Mouse (Mus musculus): Measurements from ENCODE around the gene Praf2. TPM values are rescaled to one million over a fixed set of nuclear protein-coding genes. Genes with fewer than 3 reads are reported as not detected.
"Not testable (repeated sequence)": the region's sequence is repeated elsewhere in the genome, so short reads cannot be mapped to it uniquely, and the experiment has no call there.

The Praf2 gene
- polyA plus RNA-seq, 1 experiment from 2014 or later, result 134 TPM

GRCm38 (mm10) chrX:7741103-7741502, 12.9 kb downstream of the Praf2 start:
- Histone ChIP-seq H3K36me3 (0 out of 2 replicates have a peak, but pooled peaks cover 12% of the 10 kb centered on the region), H3K27ac (replicated peaks) (no peak overlapping the region), H3K27me3 (no peaks in the 10 kb centered on the region), H3K4me1 (replicated peaks) (no peaks in the 10 kb centered on the region), H3K9ac (no peak overlapping the region), H3K4me2 (no peak overlapping the region), H3K9me3 (no peaks in the 10 kb centered on the region), H3K4me3 (no peak overlapping the region)
- ATAC-seq (ENCODE audit: low read depth), result no peak
- 81% methylated on average over 5 of the region's 5 CpGs for WGBS

GRCm38 (mm10) chrX:7743470-7743869, 15.2 kb downstream of the Praf2 start:
- WGBS, result 62% methylated on average over 5 of the region's 5 CpGs
- ATAC-seq (ENCODE audit: low read depth), result no peak
- Histone ChIP-seq H3K4me1 (replicated peaks) (0 out of 2 replicates have a peak, but pooled peaks cover 3% of the 10 kb centered on the region), H3K4me2 (no peak overlapping the region), H3K36me3 (no peaks in the 10 kb centered on the region), H3K27ac (replicated peaks) (no peak overlapping the region), H3K27me3 (no peaks in the 10 kb centered on the region), H3K4me3 (no peak overlapping the region), H3K9me3 (no peaks in the 10 kb centered on the region), H3K9ac (no peak overlapping the region)

GRCm38 (mm10) chrX:7744940-7745339, 16.7 kb downstream of the Praf2 start:
- H3K9ac ChIP-seq, result no peak overlapping the region
- ATAC-seq (ENCODE audit: low read depth), result no peak
- H3K4me3 ChIP-seq, result no peak overlapping the region
- H3K4me1 ChIP-seq (replicated peaks), result peaks cover 12% of the 10 kb centered on the region
- H3K27me3 ChIP-seq, result no peaks in the 10 kb centered on the region
- H3K4me2 ChIP-seq, result no peak overlapping the region
- no peaks in the 10 kb centered on the region for H3K9me3 ChIP-seq
- H3K27ac ChIP-seq (replicated peaks), result no peak overlapping the region
- no peaks in the 10 kb centered on the region for H3K36me3 ChIP-seq
- 73% methylated on average over 1 of the region's 1 CpGs for WGBS

- H3K4me1 ChIP-seq (replicated peaks), result peaks cover 14% of the 10 kb centered on the region
- ATAC-seq (ENCODE audit: low read depth), result no peak
- no peak overlapping the region for H3K4me2 ChIP-seq
- H3K4me3 ChIP-seq, result no peak overlapping the region
- H3K9ac ChIP-seq, result no peak overlapping the region
- H3K27ac ChIP-seq (replicated peaks), result no peak overlapping the region
- H3K9me3 ChIP-seq, result no peaks in the 10 kb centered on the region
- 95% methylated on average over 8 of the region's 8 CpGs for WGBS
- H3K36me3 ChIP-seq, result no peaks in the 10 kb centered on the region
- H3K27me3 ChIP-seq, result no peaks in the 10 kb centered on the region
Measured at GRCm38 (mm10) chrX:7745429-7745828, 17.2 kb downstream of the Praf2 start.

GRCm38 (mm10) chrX:7750432-7751116, 22.3 kb downstream of the Praf2 start, which contains the start of gene Ccdc120:
Gene Ccdc120, minus strand, starts transcription at chrX:7750905.
- Histone ChIP-seq H3K9me3 (no peaks in the 10 kb centered on the region), H3K4me3 (peak within 1 kb of the TSS; percentile 62), H3K4me1 (replicated peaks) (peaks cover 14% of the 10 kb centered on the region), H3K27me3 (no peaks in the 10 kb centered on the region), H3K27ac (replicated peaks) (peak within 1 kb of the TSS; percentile 56; the same call in 1 of the 2 replicates), H3K4me2 (peak within 1 kb of the TSS; percentile 59), H3K36me3 (no peaks in the 10 kb centered on the region), H3K9ac (peak within 1 kb of the TSS; percentile 76)
- peak; percentile 93 for ATAC-seq (ENCODE audit: low read depth)
- WGBS, result 10% methylated on average over 46 of the region's 56 CpGs

- not testable (repeated sequence) for H3K9ac ChIP-seq; H3K36me3 ChIP-seq; H3K4me1 ChIP-seq (replicated peaks); H3K27me3 ChIP-seq; H3K4me2 ChIP-seq; H3K4me3 ChIP-seq; H3K27ac ChIP-seq (replicated peaks); ATAC-seq (ENCODE audit: low read depth); H3K9me3 ChIP-seq
- 15% methylated on average over 3 of the region's 3 CpGs for whole genome bisulfite sequencing
Measured at GRCm38 (mm10) chrX:7753627-7754026, 25.4 kb downstream of the Praf2 start.

GRCm38 (mm10) chrX:7762137-7762920, 34.1 kb downstream of the Praf2 start, which contains the start of gene Tfe3:
Gene Tfe3, plus strand, starts transcription at chrX:7762560.
- H3K27me3 ChIP-seq, result no peaks in the 10 kb centered on the region

GRCm38 (mm10) chrX:7762921-7763197, 34.6 kb downstream of the Praf2 start:
- Histone ChIP-seq H3K9me3 (no peaks in the 10 kb centered on the region), H3K27ac (replicated peaks) (peak overlapping the region; percentile 64), H3K4me2 (peak overlapping the region; percentile 68), H3K9ac (peak overlapping the region; percentile 75), H3K36me3 (peaks cover 7% of the 10 kb centered on the region; the same call in 1 of the 2 replicates), H3K4me1 (replicated peaks) (peaks cover 28% of the 10 kb centered on the region), H3K27me3 (no peaks in the 10 kb centered on the region), H3K4me3 (peak overlapping the region; percentile 62)
- WGBS, result 20% methylated on average over 21 of the region's 21 CpGs
- ATAC-seq (ENCODE audit: low read depth), result no peak; the same call in 1 of the 2 replicates

More at GRCm38 (mm10) chrX:7762137-7762920, 34.1 kb downstream of the Praf2 start, which contains the start of gene Tfe3:
- Histone ChIP-seq H3K4me2 (peak within 1 kb of the TSS; percentile 68), H3K27ac (replicated peaks) (peak within 1 kb of the TSS; percentile 64), H3K9me3 (no peaks in the 10 kb centered on the region), H3K9ac (peak within 1 kb of the TSS; percentile 75), H3K4me1 (replicated peaks) (peaks cover 28% of the 10 kb centered on the region), H3K36me3 (0 out of 2 replicates have a peak, but pooled peaks cover 1% of the 10 kb centered on the region), H3K4me3 (peak within 1 kb of the TSS; percentile 62)
- peak; percentile 95 for ATAC-seq (ENCODE audit: low read depth)
- WGBS, result 12% methylated on average over 34 of the region's 38 CpGs

- H3K9ac ChIP-seq, result peak overlapping the region; percentile 75
- peaks cover 16% of the 10 kb centered on the region for H3K36me3 ChIP-seq
- peak overlapping the region; percentile 68 for H3K4me2 ChIP-seq
- WGBS, result 24% methylated on average over 22 of the region's 22 CpGs
- H3K4me3 ChIP-seq, result peak overlapping the region; percentile 62
- no peaks in the 10 kb centered on the region for H3K9me3 ChIP-seq
- H3K27me3 ChIP-seq, result no peaks in the 10 kb centered on the region
- peaks cover 28% of the 10 kb centered on the region for H3K4me1 ChIP-seq (replicated peaks)
- 0 out of 2 replicates have a peak overlapping the region, but pooled peaks have one; percentile 1 for H3K27ac ChIP-seq (replicated peaks)
- 0 out of 2 replicates have a peak, but pooled peaks have one; percentile 10 for ATAC-seq (ENCODE audit: low read depth)
Measured at GRCm38 (mm10) chrX:7763631-7764393, 35.6 kb downstream of the Praf2 start.

GRCm38 (mm10) chrX:7764657-7765280, 36.5 kb downstream of the Praf2 start:
- Histone ChIP-seq H3K4me3 (peak overlapping the region; percentile 62), H3K4me1 (replicated peaks) (peaks cover 28% of the 10 kb centered on the region), H3K9ac (peak overlapping the region; percentile 75), H3K4me2 (peak overlapping the region; percentile 68), H3K27me3 (no peaks in the 10 kb centered on the region), H3K9me3 (no peaks in the 10 kb centered on the region), H3K36me3 (peaks cover 26% of the 10 kb centered on the region), H3K27ac (replicated peaks) (no peak overlapping the region)
- 19% methylated on average over 9 of the region's 9 CpGs for WGBS
- no peak for ATAC-seq (ENCODE audit: low read depth)

GRCm38 (mm10) chrX:7765281-7765670, 37.0 kb downstream of the Praf2 start:
- H3K27me3 ChIP-seq, result no peaks in the 10 kb centered on the region
- WGBS, result 16% methylated on average over 13 of the region's 13 CpGs
- peak overlapping the region; percentile 75 for H3K9ac ChIP-seq
- no peaks in the 10 kb centered on the region for H3K9me3 ChIP-seq
- peak overlapping the region; percentile 62 for H3K4me3 ChIP-seq
- peak overlapping the region; percentile 68 for H3K4me2 ChIP-seq
- peaks cover 30% of the 10 kb centered on the region for H3K36me3 ChIP-seq
- peaks cover 28% of the 10 kb centered on the region for H3K4me1 ChIP-seq (replicated peaks)
- ATAC-seq (ENCODE audit: low read depth), result no peak
- no peak overlapping the region for H3K27ac ChIP-seq (replicated peaks)
